Mouse (Mus musculus) kidney, adult 2 months (tissue): ENCODE data around the gene Flrt2.

ENCODE experiments used
- CTCF ChIP-seq: fragments of 200-500 bp; conservative IDR thresholded peaks from 2 replicates; pipeline ENCODE4 v1.5.1; 2011; ENCODE audit warnings: low read depth, mild to moderate bottlenecking, control low read depth, low read length, moderate library complexity, mixed read lengths; ENCODE audit not compliant: insufficient read depth, insufficient read length
- POLR2A ChIP-seq: fragments of 200-500 bp; IDR thresholded peaks from one replicate; pipeline ENCODE4 v1.6.1; 2011; ENCODE audit warnings: low read depth, low read length, control low read depth

GRCm38 (mm10) chr12:95741296-95741695, 49.3 kb downstream of the Flrt2 start:
- TF ChIP-seq CTCF (no peak), POLR2A (no peak)
